Mouse (Mus musculus) liver, adult 2 months (tissue): ENCODE data around the gene Kdm2a.

Source experiments
- CTCF ChIP-seq: fragments of 200-500 bp; IDR thresholded peaks from 2 replicates; pipeline ENCODE4 v1.5.1; 2011; ENCODE audit warnings: low read depth, low read length, control low read depth
- POLR2A ChIP-seq: fragments of 200-500 bp; IDR thresholded peaks from 2 replicates; pipeline ENCODE4 v1.6.1; 2011; ENCODE audit warnings: low read length, control low read depth; ENCODE audit not compliant: insufficient read depth; ENCODE audit errors: extremely low read depth

GRCm38 (mm10) chr19:4417713-4418112 is 19.6 kb upstream of the Kdm2a start:
- no peak for TF ChIP-seq CTCF
- TF ChIP-seq POLR2A, result no peak
